Mouse (Mus musculus): ENCODE data around the gene Tnfrsf1b.
"Not testable (repeated sequence)": the region's sequence is repeated elsewhere in the genome, so short reads cannot be mapped to it uniquely, and the experiment has no call there.

Tnfrsf1b gene

DNA sequence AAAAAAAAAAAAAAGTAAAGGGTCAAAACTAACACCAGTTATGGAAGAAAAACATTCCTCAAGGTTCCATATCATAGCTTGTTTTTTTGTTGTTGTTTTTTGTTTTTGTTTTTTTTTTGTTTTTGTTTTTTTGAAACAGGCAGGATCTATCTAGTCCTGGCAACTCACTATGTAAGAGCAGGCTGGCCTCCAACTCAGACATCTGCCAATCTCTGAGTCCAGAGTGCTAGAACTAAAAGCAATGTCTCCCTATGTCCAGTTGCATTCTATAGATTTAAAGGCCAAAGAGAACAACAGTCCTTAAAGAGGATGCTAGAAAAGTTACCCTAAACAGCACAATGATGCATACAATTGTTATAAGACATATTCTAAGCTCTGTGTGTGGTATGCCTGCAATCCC, 58.1 kb downstream of the Tnfrsf1b start:
- DNase-seq (ENCODE audit: low spot score in 2 of 2): no peak

- DNase-seq (ENCODE audit: low spot score in 2 of 2): no peak
Observed at GRCm38 (mm10) chr4:145187619-145188018, 59.1 kb downstream of the Tnfrsf1b start.

DNA sequence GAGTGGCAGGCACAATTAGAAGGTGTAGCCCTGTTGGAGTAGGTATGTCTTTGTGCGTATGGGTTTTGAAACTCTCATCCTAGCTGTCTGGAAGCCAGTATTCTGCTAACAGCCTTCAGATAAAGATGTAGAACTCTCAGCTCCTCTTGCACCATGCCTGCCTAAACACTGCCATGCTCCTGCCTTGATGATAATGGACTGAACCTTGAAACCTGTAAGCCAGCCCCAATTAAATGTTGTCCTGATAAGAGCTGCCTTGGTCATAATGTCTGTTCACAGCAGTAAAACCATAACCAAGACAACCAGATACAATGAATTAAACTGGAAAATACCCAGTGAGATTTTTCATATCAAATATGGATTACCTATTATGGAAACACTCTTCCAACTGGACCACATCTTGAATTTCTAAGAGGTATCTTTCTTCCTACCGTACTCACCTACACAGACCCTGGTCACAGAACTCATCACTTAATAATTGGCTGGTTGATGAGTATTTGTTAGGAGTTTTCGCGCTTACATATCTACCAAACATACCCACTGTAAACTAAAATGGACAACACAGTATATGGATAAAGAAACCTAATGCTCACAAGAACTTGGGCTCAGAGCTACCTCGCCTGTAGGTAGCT, 67.6 kb downstream of the Tnfrsf1b start:
- DNase-seq (ENCODE audit: low spot score in 2 of 2): no peak

DNA sequence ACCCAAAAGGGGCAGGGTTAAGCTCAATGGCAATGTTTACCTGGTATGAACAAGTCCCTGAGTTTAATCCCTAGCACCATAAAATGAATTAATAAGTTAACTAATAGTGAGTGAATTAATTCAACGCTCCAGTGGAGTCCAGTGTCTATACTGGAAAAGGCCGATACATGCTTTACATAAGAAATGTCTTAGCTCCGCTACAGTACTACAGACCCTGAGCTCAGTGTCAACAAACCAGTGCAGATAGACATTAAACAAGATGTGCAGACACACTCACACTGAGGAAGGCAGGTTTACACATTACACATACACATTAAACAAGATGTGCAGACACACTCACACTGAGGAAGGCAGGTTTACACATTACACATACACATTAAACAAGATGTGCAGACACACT, 81.1 kb downstream of the Tnfrsf1b start:
- not testable (repeated sequence) for DNase-seq (ENCODE audit: low spot score in 2 of 2)

GRCm38 (mm10) chr4:145164111-145164510, 82.6 kb downstream of the Tnfrsf1b start:
- no peak for DNase-seq (ENCODE audit: low spot score in 2 of 2)
